Mouse (Mus musculus) lung, postnatal 25 days (tissue): ENCODE results near the gene Snrpc.

Experiments used
- DNase-seq: peaks from one replicate; pipeline ENCODE4 v3.0.0; 2022; ENCODE audit warnings: low spot score

The Snrpc gene

GRCm38 (mm10) chr17:27819971-27820567 is 17.9 kb upstream of the Snrpc start:
- DNase-seq = peak; percentile 42

- DNase-seq = peak; percentile 98
Measured at GRCm38 (mm10) chr17:27820568-27821406, 17.2 kb upstream of the Snrpc start, which contains the start of gene D17Wsu92e. Gene D17Wsu92e (minus strand): TSS chr17:27820648.

- peak; percentile 11 for DNase-seq
Measured at GRCm38 (mm10) chr17:27821407-27822338, 16.3 kb upstream of the Snrpc start.

GRCm38 (mm10) chr17:27823142-27823905 is 14.6 kb upstream of the Snrpc start:
- no peak for DNase-seq

GRCm38 (mm10) chr17:27824941-27825340 is 13.0 kb upstream of the Snrpc start:
- peak; percentile 18 for DNase-seq

GRCm38 (mm10) chr17:27825539-27825938 is 12.4 kb upstream of the Snrpc start:
- no peak for DNase-seq

- DNase-seq = peak; percentile 85
Measured at GRCm38 (mm10) chr17:27825984-27826905, 11.7 kb upstream of the Snrpc start.

- DNase-seq = peak; percentile 34
Measured at GRCm38 (mm10) chr17:27826908-27827383, 11.0 kb upstream of the Snrpc start.

GRCm38 (mm10) chr17:27827511-27827910 is 10.4 kb upstream of the Snrpc start:
- DNase-seq = no peak

- DNase-seq = no peak
Measured at GRCm38 (mm10) chr17:27830411-27830810, 7.5 kb upstream of the Snrpc start.

- peak; percentile 98 for DNase-seq
Measured at GRCm38 (mm10) chr17:27839469-27840252, 1.7 kb downstream of the Snrpc start.

- no peak for DNase-seq
Measured at GRCm38 (mm10) chr17:27848351-27848750, 10.4 kb downstream of the Snrpc start.

GRCm38 (mm10) chr17:27851076-27851475 is 13.1 kb downstream of the Snrpc start:
- DNase-seq = no peak

- peak; percentile 65 for DNase-seq
Measured at GRCm38 (mm10) chr17:27856265-27856797, 18.4 kb downstream of the Snrpc start, which contains the start of gene Uhrf1bp1. Gene Uhrf1bp1 (plus strand): TSS chr17:27856441.

- DNase-seq = peak; percentile 50
Measured at GRCm38 (mm10) chr17:27856798-27857648, 19.1 kb downstream of the Snrpc start.

- no peak for DNase-seq
Measured at GRCm38 (mm10) chr17:27857649-27858475, 19.9 kb downstream of the Snrpc start.

GRCm38 (mm10) chr17:27859131-27859530 is 21.2 kb downstream of the Snrpc start:
- no peak for DNase-seq
